ENCODE assay signal across 8 mouse cellular contexts in genomic region chr7:141060426-141061242, GRCm38 (mm10). TPM values are rescaled to one million over a fixed set of nuclear protein-coding genes. Genes with fewer than 3 reads are reported as not detected.
A peak's percentile ranks its signal among the peaks of the same experiment; 100 is the strongest.
DNase-seq lines count a peak whose midpoint lies in the region; ATAC-seq lines count a peak whose summit lies in the region.

TSS of gene B4galnt4 (plus strand) at chr7:141061104.

- H3K4me3 ChIP-seq in hindbrain, embryonic 12.5 days = peak within 1 kb of the TSS; percentile 86
- peak within 1 kb of the TSS; percentile 65 for H3K4me3 ChIP-seq in lung, embryonic 16.5 days (ENCODE audit: low read length)

- H3K36me3 ChIP-seq in hindbrain, embryonic 12.5 days = peaks cover 26% of the 10 kb centered on the region
- H3K36me3 ChIP-seq in lung, embryonic 16.5 days (ENCODE audit: control insufficient read depth, insufficient read depth, low read length) = no peaks in the 10 kb centered on the region

- peak within 1 kb of the TSS; percentile 83 for H3K4me2 ChIP-seq in hindbrain, embryonic 12.5 days (replicated peaks)
- H3K4me2 ChIP-seq in lung, embryonic 16.5 days (ENCODE audit: low read depth, low read length) = peak within 1 kb of the TSS; percentile 93

- peak; percentile 60 for DNase-seq in WW6 (ENCODE audit: low read depth, low spot score)
- DNase-seq in cerebellum, adult 9-11 months = peak; percentile 95
- DNase-seq in frontal cortex, adult 2 months (ENCODE audit: extremely low spot score in 1 of 2, low spot score in 1 of 2) = peak; percentile 90 to 96
- DNase-seq in layer of hippocampus, postnatal 25 days (ENCODE audit: extremely low spot score in 1 of 2, low spot score in 1 of 2) = peak; percentile 79 to 85
- DNase-seq in retina, adult 2 months (ENCODE audit: low read depth, low spot score) = peak; percentile 67
- DNase-seq in c-Kit-positive CD71-positive TER-119-positive erythroid progenitor cells, embryonic 14.5 days (ENCODE audit: low spot score) = no peak

- peak within 1 kb of the TSS; percentile 93 for H3K27ac ChIP-seq in hindbrain, embryonic 12.5 days
- no peak within 1 kb of the TSS for H3K27ac ChIP-seq in lung, embryonic 16.5 days (ENCODE audit: low read length)

- ATAC-seq in hindbrain, embryonic 12.5 days (ENCODE audit: low FRiP score) = peak; percentile 99
- ATAC-seq in lung, embryonic 16.5 days (ENCODE audit: low read depth) = peak; percentile 91

- H3K9ac ChIP-seq in hindbrain, embryonic 12.5 days = peak within 1 kb of the TSS; percentile 98
- H3K9ac ChIP-seq in lung, embryonic 16.5 days (ENCODE audit: low read length) = peak within 1 kb of the TSS; percentile 68

- H3K27me3 ChIP-seq in hindbrain, embryonic 12.5 days = no peaks in the 10 kb centered on the region
- H3K27me3 ChIP-seq in lung, embryonic 16.5 days (ENCODE audit: control insufficient read depth, insufficient read depth, low read depth, low read length) = no peaks in the 10 kb centered on the region; the same call in 1 of the 2 replicates

- no peaks in the 10 kb centered on the region for H3K9me3 ChIP-seq in hindbrain, embryonic 12.5 days (replicated peaks)
- no peaks in the 10 kb centered on the region for H3K9me3 ChIP-seq in lung, embryonic 16.5 days (ENCODE audit: control insufficient read depth, low read length)

- peaks cover 28% of the 10 kb centered on the region for H3K4me1 ChIP-seq in hindbrain, embryonic 12.5 days
- peaks cover 8% of the 10 kb centered on the region for H3K4me1 ChIP-seq in lung, embryonic 16.5 days (replicated peaks; ENCODE audit: control insufficient read depth, insufficient read depth, low read length)

- WGBS in hindbrain, embryonic 12.5 days = under 1% methylated on average over 72 of the region's 72 CpGs
- under 1% methylated on average over 69 of the region's 72 CpGs for WGBS in lung, embryonic 16.5 days

RNA-seq across cellular contexts. Expression of gene B4galnt4, which starts in this region (rescaled TPM):
- 99.1 and 103 TPM in 2 replicates for polyA plus RNA-seq in frontal cortex, adult 2 months (2012; rRNA removed)
- 46.1 and 46.5 TPM in 2 replicates for polyA plus RNA-seq in hindbrain, embryonic 12.5 days (2016; fragmentation: Nextera tagmentation; extraction: Ambion mirVana)
- 10 to 100 TPM; 80.7 to 96.2 TPM for total RNA-seq in layer of hippocampus, postnatal 25 days (2021)
- 3.2 and 3.8 TPM in 2 replicates for polyA plus RNA-seq in lung, embryonic 16.5 days (2015; fragmentation: Nextera tagmentation; extraction: Ambion mirVana)
